Mouse (Mus musculus): ENCODE results near the gene A930004D18Rik. TPM values are rescaled to one million over a fixed set of nuclear protein-coding genes. Genes with fewer than 3 reads are reported as not detected.

Gene A930004D18Rik
- polyA plus RNA-seq, 1 experiment from 2014 or later = 11.1 TPM

DNA sequence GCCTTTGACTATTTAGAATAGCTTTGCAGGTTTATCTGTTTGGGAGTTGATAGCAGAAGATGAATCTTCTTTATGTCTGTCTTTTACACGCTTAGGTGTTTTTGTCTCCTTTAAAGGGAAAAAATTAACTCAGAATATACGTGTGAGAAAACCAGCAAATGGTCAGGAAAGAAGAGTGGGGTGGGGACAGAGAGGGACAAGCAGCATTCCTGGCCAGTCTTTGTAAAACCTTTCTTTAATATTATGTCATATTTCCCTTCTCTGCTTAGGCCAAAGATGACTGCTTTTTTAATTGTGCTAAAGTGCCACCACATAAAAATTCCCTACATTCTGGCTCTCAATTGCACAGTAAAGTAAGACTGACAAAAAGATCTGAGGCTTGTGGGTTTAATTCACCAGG lies 21.5 kb upstream of the A930004D18Rik start:
- no peaks in the 10 kb centered on the region for H3K36me3 ChIP-seq
- no peaks in the 10 kb centered on the region for H3K9me3 ChIP-seq
- no peak overlapping the region for H3K9ac ChIP-seq
- H3K4me2 ChIP-seq = peak overlapping the region; percentile 80
- ATAC-seq (ENCODE audit: low FRiP score, low read depth) = no peak
- H3K4me3 ChIP-seq = no peak overlapping the region
- WGBS = 50% methylated on average over 2 of the region's 2 CpGs
- H3K4me1 ChIP-seq (replicated peaks) = peaks cover 25% of the 10 kb centered on the region
- H3K27ac ChIP-seq (replicated peaks) = no peak overlapping the region
- H3K27me3 ChIP-seq = no peaks in the 10 kb centered on the region

DNA sequence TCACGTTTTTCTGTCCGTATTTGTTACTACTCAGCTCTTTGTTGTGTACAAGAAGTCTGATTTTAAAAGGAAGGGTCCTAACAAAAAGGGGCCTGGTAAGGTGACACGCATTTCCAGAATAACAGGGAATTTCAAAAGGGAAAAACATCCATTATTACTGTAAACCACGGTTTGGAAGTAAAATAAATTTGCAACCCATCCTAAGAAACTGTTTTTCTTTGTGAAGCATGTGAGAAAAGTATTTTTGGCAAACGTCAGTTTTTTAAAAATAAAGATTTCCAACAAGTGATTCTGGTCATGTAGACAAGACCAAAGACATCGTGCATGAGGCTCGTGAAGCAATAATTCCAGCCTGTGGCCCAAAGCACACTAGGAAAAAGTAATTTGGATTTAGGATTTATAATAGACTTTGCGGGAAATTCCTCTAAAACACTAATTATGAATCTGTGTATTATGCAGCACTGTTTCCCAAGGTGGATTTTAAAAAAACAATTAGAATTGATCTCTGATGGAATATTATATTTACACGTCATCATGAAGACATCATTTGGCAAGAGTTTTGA lies 20.7 kb upstream of the A930004D18Rik start:
- WGBS = 12% methylated on average over 9 of the region's 9 CpGs
- Histone ChIP-seq H3K27me3 (no peaks in the 10 kb centered on the region), H3K9ac (peak overlapping the region; percentile 64), H3K4me1 (replicated peaks) (peaks cover 25% of the 10 kb centered on the region), H3K27ac (replicated peaks) (peak overlapping the region; percentile 94), H3K4me2 (peak overlapping the region; percentile 80), H3K4me3 (peak overlapping the region; percentile 59), H3K9me3 (no peaks in the 10 kb centered on the region), H3K36me3 (no peaks in the 10 kb centered on the region)
- no peak for ATAC-seq (ENCODE audit: low FRiP score, low read depth)

DNA sequence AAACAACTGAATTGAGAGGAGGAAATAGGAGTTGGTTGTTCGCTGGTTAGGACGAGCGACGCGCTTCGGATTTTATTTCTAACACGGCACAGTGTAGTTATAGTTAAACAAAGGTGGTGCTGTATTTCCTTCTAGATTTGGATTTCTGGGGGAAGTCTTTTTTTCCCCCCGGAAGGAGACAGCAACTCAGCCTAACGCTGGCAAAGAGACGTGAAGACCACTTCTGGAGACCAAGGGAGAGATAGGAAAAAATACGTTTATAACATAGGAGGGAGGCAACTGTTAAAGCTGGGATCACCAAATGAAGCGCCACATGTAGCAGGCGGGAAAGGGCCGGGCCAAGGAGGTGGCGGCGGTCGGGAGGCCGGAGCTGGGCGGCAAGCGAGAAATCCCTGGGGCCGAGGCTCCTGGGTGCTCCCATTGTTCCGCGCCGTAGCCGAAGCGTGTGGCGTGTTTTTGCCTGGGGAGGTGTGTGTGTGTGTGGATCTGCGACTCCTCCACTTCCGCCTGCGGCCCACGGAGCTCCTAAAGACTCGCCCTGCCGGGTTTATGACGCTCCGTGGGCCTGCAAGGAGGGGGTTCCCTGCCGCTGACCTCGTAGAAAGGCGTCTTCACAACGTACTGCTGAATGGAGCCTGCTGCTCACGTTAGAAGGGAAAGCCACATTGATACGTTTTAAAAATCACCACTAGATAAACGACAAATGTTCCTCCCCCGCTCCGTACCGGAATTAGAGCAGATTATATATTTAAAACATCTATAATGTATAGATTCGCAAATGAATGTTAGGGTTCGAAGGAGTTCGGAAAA lies 20.0 kb upstream of the A930004D18Rik start:
- H3K27me3 ChIP-seq = no peaks in the 10 kb centered on the region
- 0 out of 2 replicates have a peak, but pooled peaks have one; percentile 0 for ATAC-seq (ENCODE audit: low FRiP score, low read depth)
- WGBS = under 1% methylated on average over 48 of the region's 48 CpGs

DNA sequence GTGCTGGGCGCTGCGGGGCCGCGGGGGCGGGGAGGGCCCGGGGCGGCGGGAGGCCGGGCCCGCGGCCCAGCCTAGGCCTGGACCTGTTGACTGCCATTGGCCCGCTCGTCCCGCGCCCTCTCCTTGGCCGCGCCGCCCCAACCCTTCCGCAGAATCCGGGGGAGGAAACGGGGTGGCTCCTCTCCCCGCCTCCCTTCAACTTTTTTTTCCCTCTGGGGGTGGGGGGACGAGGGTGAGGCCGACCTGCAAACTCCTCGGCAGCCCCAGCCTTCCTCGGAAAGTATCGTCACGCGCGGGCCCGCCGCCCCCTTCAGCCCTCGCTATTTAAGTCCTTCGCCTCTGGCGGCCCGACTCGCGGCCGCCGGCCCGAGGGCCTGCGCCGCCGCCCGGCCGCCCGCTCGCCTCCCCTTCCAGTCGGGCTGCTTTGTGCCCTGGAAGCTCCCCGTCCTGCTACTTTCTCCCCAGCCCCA lies 19.3 kb upstream of the A930004D18Rik start:
- Histone ChIP-seq H3K9ac (peak overlapping the region; percentile 64), H3K36me3 (no peaks in the 10 kb centered on the region), H3K4me3 (peak overlapping the region; percentile 59), H3K27me3 (no peaks in the 10 kb centered on the region), H3K27ac (replicated peaks) (peak overlapping the region; percentile 94), H3K4me1 (replicated peaks) (peaks cover 26% of the 10 kb centered on the region), H3K4me2 (peak overlapping the region; percentile 80), H3K9me3 (no peaks in the 10 kb centered on the region)
- peak; percentile 96 for ATAC-seq (ENCODE audit: low FRiP score, low read depth)
- under 1% methylated on average over 42 of the region's 50 CpGs for WGBS

More for the DNA sequence above, 20.0 kb upstream of the A930004D18Rik start:
- Histone ChIP-seq H3K4me1 (replicated peaks) (peaks cover 25% of the 10 kb centered on the region), H3K9ac (peak overlapping the region; percentile 64), H3K27ac (replicated peaks) (peak overlapping the region; percentile 94), H3K9me3 (no peaks in the 10 kb centered on the region), H3K4me2 (peak overlapping the region; percentile 80), H3K4me3 (peak overlapping the region; percentile 59), H3K36me3 (no peaks in the 10 kb centered on the region)

DNA sequence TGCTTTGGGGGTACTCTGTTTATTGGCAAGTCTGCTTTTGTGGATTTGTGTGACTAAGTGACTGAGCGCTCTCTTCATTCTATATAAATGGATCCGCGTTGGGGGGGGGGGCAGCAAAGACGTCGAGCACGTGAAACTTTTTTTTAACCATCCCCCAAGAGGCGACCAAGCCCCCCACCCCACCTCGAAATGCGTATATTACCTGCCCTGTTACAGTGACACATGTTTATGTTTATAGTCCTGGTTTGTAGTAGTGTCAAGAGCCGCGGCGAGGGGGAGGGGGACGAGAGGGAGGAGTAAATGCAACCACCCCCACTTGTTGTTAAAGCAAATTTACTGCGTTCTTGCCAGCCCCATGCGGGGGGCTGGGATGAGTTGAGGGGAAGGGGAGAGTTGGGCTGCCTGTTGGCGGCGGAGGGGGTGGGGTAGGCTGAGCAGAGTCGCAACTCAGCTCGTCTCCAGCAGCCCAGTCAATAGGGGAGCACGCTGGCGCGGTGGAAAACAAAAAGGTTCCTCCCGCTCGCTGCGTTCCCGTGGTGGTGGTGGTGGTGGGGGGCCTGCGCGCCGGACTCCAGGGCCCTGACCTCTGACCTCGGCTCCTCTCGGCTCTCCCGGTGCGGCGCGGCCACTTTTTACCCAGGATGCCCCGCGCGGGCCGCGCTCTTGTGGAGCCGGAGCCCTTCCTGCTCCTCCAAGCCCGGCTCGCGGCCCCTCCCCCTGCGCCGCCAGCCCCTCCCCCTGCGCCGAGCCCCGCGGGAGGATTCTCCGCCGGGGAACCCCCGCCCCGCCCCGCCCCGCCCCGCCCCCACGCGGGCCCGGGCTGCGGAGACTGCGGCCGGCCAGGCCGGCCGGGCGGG lies 18.6 kb upstream of the A930004D18Rik start:
- ATAC-seq (ENCODE audit: low FRiP score, low read depth) = peak; percentile 94
- Histone ChIP-seq H3K4me3 (peak overlapping the region; percentile 59), H3K9me3 (no peaks in the 10 kb centered on the region), H3K27me3 (no peaks in the 10 kb centered on the region), H3K27ac (replicated peaks) (peak overlapping the region; percentile 94), H3K36me3 (no peaks in the 10 kb centered on the region), H3K9ac (peak overlapping the region; percentile 64), H3K4me2 (peak overlapping the region; percentile 80), H3K4me1 (replicated peaks) (peaks cover 32% of the 10 kb centered on the region)
- WGBS = under 1% methylated on average over 43 of the region's 66 CpGs

DNA sequence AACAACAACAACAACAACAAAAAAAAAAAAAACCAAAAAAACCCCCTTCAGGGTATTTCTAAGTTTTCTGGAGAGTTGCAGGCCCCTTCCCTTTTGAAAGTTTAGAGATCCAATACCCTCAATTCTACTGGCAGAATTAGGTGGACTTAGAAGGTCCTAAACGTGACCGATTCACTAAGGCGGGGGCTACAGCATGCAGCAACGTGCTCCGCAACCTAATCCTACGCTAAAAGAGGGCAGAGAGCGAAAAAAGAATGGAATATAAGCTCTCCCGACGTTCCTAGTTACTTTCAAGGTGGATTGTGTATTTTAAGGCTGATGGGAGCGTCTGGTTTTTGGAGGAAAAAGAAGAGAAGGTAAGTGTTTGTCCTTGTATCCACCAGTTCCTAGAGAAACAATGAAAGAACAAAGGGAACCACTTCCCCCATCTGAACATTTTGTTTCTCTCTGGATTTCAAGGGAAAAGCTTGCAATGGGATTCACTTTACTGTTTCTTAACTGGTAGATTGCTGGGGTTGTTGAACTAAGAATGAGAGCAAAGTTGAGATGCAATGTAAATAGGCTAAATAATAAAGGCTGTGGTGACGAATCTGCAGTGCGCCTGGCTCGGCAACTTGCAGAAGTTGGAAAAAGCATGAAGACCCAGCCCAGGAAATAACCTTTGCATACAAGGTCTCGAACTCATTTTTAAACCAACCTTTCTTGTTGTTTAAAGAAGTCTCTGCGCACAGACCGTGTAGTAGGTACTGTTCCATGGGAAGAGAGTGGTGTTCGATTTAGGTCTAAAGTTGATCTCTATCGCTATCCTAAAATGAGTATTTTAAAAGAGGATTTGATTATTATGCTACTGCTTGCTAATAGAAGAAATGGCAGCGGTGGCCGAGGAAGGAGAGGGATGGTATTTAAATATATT lies 17.7 kb upstream of the A930004D18Rik start, which contains the start of gene Mllt10:
Gene Mllt10 (plus strand): TSS at position 222 of the 913 bp plus-strand sequence.
- Histone ChIP-seq H3K4me1 (replicated peaks) (peaks cover 34% of the 10 kb centered on the region), H3K4me2 (peak within 1 kb of the TSS; percentile 80), H3K27ac (replicated peaks) (peak within 1 kb of the TSS; percentile 94), H3K36me3 (no peaks in the 10 kb centered on the region), H3K9me3 (no peaks in the 10 kb centered on the region), H3K9ac (peak within 1 kb of the TSS; percentile 64), H3K4me3 (peak within 1 kb of the TSS; percentile 59), H3K27me3 (no peaks in the 10 kb centered on the region)
- ATAC-seq (ENCODE audit: low FRiP score, low read depth) = no peak
- WGBS = 7% methylated on average over 20 of the region's 20 CpGs

DNA sequence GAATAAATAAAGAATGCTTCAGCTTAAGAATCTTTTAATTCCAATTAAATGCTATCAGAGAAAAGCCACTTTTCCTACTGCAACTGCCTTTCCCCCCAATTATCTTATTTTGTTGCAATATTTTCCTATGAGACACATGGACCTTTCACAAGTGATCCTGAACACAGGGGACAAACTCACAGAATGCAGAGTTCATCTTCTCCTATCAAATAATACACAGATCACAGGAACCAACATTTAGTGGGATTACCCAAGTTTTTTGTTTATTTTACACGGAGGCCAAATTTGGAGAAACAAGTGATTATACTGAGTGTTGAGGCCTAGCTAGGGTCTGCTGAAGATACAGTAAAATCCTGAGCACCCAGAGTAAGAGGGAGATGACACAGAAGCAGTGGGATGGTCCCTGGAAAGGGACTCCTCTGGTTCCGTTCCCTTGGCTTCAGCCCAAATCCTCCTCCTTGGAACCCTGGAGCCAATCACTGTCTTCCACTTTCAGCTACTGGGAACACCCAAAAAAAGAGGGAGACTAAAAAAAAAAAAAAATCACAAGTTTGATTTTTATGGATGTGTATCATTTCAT lies 16.5 kb upstream of the A930004D18Rik start:
- H3K4me1 ChIP-seq (replicated peaks) = peaks cover 45% of the 10 kb centered on the region
- H3K9ac ChIP-seq = no peak overlapping the region
- H3K9me3 ChIP-seq = no peaks in the 10 kb centered on the region
- 40% methylated on average over 2 of the region's 2 CpGs for WGBS
- H3K27ac ChIP-seq (replicated peaks) = peak overlapping the region; percentile 55; the same call in 1 of the 2 replicates
- no peaks in the 10 kb centered on the region for H3K27me3 ChIP-seq
- H3K4me3 ChIP-seq = no peak overlapping the region
- ATAC-seq (ENCODE audit: low FRiP score, low read depth) = no peak
- H3K4me2 ChIP-seq = peak overlapping the region; percentile 80; the same call in 1 of the 2 replicates
- H3K36me3 ChIP-seq = no peaks in the 10 kb centered on the region

DNA sequence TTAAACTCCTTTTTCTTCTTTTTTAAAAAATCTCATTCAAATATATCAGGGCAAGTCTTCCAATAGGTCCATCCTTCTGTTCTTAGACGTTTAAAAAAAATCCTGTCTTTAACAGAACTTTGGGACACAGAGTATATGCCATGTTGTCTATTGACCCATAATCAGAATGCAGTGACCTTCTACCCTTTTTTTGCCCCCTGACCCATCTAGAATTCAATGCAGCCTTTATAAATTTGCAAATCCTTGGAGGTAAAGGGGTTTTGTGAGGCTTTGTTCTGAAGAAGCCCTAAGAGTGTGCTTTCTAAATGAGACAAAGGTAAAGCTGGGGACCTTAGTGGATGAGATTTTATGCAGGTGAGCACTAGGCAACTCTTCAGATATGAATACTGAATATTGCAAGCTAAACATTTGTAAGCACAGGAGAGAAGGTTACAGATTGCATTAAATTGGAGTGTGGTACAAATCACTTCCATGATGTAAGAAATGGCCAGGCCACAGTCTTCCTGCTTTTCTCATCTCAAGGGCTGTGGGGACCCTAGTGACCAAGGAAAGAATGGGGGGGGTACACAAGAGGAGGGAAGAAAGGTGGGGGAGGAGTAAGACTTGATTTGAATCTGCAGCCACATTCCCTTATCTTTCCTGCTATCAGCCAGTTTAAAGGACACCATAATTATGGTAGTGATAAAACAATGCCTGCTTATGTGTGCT lies 15.9 kb upstream of the A930004D18Rik start:
- no peaks in the 10 kb centered on the region for H3K27me3 ChIP-seq
- WGBS = 48% methylated on average over 1 of the region's 1 CpGs
- H3K9ac ChIP-seq = no peak overlapping the region
- H3K4me3 ChIP-seq = no peak overlapping the region
- H3K4me1 ChIP-seq (replicated peaks) = peaks cover 42% of the 10 kb centered on the region
- H3K4me2 ChIP-seq = no peak overlapping the region
- no peak overlapping the region for H3K27ac ChIP-seq (replicated peaks)
- no peaks in the 10 kb centered on the region for H3K9me3 ChIP-seq
- no peaks in the 10 kb centered on the region for H3K36me3 ChIP-seq
- ATAC-seq (ENCODE audit: low FRiP score, low read depth) = no peak

DNA sequence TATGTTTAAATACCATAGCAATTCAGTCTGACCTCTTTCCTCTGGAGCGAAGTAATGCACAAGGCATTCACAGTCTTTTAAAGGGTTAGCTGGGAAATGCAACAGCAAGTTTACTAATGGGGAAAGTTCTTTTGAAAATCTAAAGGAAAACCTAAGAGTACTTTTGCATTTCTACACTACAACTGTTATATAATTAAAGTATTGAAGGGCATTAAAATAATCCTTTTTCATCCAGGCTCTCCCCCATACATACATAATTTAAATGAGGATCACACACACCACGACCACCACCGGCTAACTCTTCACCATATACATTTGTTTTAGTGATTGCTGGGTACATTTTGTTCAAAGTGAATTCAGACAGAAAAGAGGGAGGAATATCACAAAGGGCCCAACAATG lies 15.0 kb upstream of the A930004D18Rik start:
- H3K9me3 ChIP-seq = no peaks in the 10 kb centered on the region
- H3K4me3 ChIP-seq = no peak overlapping the region
- no peak for ATAC-seq (ENCODE audit: low FRiP score, low read depth)
- no peak overlapping the region for H3K27ac ChIP-seq (replicated peaks)
- H3K4me2 ChIP-seq = no peak overlapping the region
- H3K36me3 ChIP-seq = no peaks in the 10 kb centered on the region
- H3K9ac ChIP-seq = no peak overlapping the region
- no peaks in the 10 kb centered on the region for H3K27me3 ChIP-seq
- WGBS = 65% methylated on average over 3 of the region's 3 CpGs
- H3K4me1 ChIP-seq (replicated peaks) = peaks cover 38% of the 10 kb centered on the region

DNA sequence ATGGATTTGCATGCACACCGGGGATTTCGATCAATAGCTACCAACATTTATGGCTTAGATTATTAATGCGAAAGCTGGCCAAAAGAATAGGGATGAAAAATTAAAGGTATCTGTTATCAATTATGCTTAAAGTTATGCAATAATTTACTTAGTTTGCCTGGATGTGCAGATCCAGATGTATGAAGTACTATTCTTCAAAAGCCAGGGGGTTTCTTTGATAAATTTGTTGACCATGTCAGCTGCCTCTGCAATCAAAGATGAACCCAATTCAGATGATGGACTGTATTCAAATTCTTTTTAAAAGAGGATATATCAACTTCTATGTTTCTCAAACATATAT lies 14.3 kb upstream of the A930004D18Rik start:
- Histone ChIP-seq H3K4me1 (replicated peaks) (peaks cover 38% of the 10 kb centered on the region), H3K36me3 (no peaks in the 10 kb centered on the region), H3K9ac (no peak overlapping the region), H3K9me3 (no peaks in the 10 kb centered on the region), H3K4me3 (no peak overlapping the region), H3K27me3 (no peaks in the 10 kb centered on the region), H3K27ac (replicated peaks) (no peak overlapping the region), H3K4me2 (peak overlapping the region; percentile 90; the same call in 1 of the 2 replicates)
- ATAC-seq (ENCODE audit: low FRiP score, low read depth) = no peak
- WGBS = 33% methylated on average over 3 of the region's 3 CpGs

Data from hindbrain, embryonic 15.5 days (tissue).